Mouse (Mus musculus): ENCODE measurements around the gene Spint1.
A peak's percentile ranks its signal among the peaks of the same experiment; 100 is the strongest.

The Spint1 gene

DNA sequence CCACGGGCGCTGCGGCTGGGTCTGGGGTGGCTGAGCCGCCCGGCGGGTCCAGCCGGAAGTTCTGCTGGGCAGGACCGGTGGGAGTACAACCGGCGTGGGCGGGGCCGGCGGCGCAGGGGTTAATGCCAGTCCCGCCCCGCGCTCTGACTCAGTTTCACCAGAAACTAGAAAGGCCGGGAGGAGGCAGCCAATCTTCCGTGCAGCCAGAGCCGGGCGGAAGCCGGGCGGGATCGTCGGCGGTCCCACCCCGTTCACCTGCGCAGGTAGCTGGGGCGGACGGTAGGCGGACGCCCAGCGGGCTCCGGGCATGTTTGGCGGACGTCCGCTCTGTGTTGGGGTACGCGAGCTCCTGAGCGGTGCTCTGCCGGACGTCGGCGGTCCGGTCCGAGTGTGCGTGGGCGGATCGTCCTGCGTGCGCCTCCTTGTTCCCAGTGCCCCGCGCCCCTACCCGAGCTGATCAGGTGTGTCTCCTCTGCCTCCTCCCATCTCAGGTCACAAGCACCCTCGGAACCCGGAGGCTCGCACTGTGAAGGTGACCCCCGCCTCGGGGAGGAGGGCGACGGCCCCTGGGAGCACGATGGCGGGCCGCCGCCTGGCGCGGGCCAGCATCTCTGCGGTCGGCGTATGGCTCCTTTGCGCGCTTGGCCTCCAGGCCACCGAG, at the start of gene Spint1:
Gene Spint1, plus strand, starts transcription at position 153 of the 661 bp plus-strand sequence.
- peak; percentile 79 for DNase-seq

DNA sequence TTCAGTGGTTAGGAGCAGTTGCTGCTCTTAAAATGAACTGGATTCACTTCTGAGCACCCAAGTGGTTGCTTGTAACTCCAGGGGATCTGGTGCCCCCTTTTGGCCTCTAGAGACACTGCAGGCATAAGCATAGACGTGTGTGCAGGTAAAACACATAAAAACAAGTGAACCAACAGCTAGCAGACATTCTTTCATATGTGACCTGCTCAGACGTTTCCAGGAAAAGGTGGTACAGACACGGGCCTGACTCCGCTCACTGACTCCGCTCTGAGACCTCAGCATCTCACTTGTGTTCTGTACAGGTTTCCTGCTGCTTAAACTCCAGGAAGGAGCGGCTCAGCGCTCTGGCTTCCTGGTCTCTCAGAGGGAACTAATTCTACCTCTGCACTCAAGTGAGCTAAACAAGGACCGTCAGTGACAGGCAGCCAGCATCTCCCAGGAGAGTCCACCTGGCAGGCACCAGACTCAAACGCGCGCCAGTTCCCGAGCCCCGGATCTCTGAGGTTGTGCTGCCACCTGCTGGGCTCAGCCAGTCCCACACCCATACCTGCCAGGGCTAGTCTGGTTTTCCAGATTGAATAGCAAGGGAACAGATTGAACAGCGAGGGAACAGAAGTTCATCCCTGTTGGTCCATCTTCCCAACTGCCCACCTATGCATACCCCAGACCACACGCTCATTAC, 48.0 kb upstream of the Spint1 start:
- peak; percentile 68 for DNase-seq

DNA sequence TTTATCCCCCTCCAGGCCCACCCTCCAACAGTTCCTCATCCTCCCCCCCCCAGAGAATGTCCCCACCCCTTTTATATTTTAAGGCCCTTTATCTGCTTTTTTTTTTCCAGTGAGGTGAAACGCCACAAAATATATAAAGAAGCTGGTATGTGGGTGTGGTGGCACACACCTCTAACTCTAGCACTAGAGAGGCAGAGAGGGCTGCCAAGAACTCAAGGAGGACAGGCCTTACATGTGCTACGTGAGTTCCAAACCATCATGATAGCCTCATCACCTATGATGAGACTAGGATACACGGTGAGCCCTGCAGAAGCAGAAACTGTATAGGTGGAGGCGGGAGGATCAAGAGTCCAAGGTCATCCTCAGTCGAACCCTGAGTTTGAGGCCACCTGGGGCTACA, 46.2 kb upstream of the Spint1 start:
- no peak for DNase-seq

DNA sequence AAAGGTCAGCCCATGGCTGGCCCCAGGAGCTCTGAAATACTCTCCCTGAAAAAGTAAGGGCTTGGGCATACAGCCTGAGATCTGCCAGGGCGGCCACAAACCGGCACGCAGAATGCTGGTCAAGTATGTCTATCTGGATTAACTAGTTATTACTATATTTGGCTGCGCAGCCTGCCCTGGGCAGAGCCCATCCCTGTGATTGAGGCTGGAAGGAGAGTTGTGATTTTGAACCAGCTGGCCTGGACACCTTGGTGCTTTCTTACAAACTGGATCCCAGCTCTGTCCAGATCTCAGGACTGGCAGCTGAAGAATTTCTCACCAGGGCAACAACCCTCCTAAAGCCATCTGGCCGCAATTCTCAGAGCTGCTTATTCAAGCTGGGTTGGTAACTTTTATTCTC, 43.0 kb upstream of the Spint1 start:
- no peak for DNase-seq

DNA sequence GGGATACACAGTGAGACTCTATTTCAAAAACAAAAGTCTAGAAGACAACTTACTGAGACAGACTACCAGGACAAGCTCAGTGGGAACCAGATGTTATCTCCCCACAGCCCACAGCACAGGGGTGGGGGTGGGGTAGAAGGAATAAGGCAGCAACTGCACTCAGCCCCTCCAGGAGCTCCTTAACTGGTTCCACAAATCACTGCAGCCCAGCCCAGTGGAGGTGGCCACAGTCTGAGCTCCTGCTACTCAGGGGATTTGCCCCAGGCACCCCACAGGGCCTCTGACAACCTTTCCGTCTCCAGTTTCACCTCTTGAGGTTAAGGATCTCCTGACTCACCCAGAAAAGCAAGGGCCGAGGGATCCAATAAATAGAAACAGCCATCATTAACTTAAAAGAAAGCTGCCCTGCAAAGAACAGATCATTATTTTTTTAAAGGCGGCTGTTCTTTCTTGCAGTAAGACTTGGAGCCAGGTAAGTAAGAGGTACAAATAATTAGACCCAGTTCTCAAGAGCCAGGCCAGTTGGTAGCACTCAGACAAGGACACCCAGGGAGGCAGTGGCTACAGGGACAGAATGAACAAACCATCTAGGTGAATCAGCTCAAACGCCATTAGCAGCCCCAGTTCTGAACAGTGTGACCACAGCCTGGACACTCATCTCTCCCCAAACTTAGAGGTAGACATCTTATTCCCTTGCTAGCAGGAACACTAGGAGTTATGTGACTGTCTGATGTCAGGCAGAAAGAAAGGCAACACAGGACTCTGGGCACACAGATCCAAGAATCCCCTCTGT, 40.6 kb upstream of the Spint1 start:
- DNase-seq, result no peak

DNA sequence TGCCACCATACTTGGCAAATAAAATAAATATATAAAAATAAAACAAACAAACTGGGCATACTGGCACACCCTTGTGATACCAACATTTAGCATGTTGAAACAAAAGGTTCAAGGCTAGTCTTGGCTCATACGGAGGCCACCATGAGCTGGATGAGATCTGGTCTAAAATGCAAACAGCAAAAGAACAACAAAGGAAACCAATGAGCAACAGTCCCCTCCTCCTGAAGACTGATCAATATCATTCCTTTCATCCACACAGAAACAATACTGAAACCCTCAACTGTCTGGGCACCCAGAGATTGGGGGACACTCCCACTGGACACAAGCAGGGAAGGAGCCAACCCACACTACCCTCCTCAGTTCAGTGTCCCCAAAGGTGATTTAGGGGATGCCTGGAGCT, 39.7 kb upstream of the Spint1 start:
- no peak for DNase-seq

DNA sequence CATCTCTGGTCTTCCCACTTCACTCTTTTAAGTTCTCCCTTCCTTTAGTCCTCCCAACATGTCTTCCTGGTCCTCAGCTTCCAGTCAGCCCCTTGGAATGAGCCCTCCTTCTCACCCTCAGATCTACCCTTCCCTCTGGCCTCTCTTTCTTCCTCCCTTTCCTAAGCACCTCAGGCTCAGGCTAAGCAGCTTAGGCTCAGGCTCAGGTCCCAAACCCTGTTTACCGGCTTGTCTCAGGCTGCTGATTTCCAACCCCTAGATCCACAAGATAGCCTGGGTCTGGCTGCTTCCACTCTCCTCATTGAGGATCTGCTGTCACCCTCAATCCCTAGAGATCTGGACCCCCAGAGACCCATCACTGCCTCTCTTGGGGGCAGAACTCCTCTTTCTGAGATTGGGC, 39.1 kb upstream of the Spint1 start:
- no peak for DNase-seq

DNA sequence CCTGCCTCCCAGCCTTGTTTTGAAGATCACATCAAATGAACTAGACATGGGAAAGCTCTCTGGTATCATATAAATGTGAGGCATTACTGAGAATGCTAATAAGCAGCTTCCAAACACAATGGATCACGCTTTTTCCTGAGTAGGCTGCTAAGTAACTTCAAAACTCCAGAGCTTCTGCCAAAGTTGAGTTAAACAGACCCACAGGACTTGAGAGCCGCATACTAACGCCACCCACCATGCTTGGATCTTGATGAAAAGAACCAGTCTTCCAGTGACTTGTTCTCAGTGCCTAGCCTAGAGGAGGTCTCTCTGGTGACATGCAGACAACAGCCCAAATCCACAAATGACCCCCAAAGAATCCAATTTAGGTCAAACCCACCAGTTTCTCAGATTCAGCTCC, 38.2 kb upstream of the Spint1 start:
- DNase-seq, result no peak

DNA sequence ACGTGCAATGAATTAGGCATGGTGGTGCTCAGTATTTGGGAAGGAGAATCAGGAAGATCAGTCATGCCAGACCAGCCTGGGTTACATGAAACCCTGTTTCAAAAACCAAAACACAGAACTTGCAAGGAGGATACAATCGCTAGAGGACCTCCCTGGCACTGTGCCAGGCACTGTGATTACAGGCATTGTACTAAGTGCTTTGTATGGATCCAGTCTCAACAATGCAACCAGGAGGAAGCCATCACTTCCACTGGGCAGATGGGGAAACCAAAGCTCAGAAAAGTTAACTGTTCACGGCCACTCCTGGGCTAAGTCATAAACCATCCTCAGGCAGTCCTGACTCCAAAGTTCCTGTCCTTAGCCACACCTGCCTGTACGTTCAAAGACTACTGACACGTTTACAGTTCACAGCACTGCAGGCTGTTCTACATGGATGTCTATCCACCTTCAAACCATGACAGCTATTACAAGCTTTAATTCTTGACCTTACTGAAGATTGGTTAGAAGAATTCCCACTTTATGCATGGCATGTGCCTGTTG, 34.2 kb upstream of the Spint1 start:
- no peak for DNase-seq

DNA sequence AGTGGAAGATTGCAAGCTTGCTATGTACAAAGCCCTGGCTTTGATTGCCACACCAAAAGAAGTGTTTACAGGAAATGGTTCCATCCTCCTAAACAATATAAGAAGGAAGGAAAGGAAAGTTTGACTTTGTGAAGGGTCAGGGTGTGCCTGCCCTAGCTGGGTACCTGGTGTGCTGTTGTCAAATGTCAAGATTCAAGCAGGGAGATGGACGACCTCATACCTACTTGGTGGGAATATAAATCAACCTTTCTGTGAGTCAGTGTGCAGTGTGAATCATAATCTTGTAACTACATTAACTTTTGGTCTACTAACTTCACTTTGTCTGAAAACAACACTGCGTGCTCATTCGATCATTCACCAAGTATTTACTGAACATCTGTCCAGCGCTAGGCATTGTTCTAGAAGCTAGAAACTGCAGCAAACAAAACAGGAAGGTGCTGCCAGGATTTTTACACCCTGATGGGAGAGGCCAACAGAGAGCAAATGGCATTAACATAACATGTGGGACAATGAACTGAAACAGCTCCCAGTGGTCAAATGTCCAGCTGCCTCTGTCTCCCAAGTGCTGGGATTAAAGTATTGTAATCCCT, 33.2 kb upstream of the Spint1 start:
- no peak for DNase-seq

DNA sequence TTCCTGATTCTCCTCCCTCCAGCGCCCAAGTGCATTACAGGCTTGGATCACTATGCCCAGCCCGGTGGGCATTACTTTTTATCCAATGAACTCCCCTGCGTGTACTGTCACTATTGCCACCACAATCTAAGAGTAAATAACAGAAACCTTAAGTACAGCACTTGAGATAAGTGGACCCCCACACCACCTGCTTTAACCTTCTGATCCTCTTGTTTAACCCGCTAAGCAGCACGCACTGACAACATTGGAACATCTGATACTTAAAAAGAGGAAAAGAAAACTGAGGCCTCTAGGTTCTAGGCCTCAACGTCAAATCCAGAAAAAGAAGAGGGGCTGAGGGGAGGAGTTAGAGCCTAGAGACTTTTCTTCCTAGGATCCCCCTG, 29.2 kb upstream of the Spint1 start:
- DNase-seq, result peak; percentile 15

DNA sequence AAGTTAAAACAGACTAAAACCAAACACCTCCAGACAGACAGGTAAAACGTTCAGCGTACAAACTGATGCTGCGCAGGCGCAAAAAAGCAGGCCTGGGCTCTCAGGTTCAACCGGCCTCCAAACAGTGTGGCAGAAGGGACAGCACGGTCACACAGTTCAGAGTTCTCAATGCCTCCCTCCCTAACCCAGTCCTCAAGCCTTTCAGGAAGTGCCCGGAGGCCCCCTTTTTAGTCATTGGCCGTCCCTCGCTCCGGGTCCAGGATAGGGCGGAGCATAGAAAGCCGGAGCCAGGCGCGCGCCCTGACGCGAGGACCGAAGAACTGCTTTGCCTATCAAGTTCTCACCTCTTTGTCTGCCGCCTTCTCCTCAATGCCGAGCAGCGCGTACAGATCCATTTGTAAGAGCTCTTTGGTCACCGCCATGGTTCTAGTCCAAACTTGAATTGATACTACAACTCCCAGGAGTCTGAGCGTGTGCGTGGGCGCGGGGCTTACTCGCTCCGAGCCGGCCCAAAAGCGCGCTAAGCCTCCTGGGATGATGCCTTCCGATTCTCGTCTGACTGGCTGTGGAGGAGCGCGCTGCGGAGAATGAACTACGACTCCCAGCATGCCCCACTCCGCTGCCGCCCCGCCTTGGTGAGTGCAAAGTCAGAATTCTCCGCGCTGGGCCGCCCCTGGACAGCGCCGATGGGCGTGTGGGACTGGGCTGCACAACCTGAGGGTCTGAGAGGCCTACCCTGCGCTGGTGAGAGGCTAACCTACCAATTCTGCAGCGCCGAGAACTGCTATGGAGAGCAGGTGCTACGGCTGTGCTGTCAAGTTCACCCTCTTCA, 28.6 kb upstream of the Spint1 start, which contains the start of the genes Zfyve19 and Dnajc17:
Gene Zfyve19, plus strand, starts transcription at position 274 of the 832 bp plus-strand sequence.
Gene Dnajc17, minus strand, starts transcription at position 452 of the 832 bp plus-strand sequence.
- DNase-seq, result peak; percentile 96

DNA sequence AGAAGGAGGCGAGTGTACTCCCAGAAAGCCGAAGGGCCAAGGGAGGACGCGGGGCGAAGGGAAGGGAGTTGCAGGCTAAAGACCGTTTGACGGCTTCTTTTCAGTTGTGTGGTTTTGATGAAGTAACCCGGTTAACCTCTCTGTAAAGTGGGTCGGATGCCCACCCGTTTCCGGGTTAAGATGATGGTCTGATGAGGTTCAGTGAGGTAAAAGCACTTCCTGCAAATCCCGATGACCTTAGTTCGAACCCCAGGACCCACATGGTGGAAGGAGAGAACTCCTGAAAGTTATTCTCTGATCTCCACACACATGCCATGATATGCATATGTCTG, 28.0 kb upstream of the Spint1 start:
- no peak for DNase-seq

DNA sequence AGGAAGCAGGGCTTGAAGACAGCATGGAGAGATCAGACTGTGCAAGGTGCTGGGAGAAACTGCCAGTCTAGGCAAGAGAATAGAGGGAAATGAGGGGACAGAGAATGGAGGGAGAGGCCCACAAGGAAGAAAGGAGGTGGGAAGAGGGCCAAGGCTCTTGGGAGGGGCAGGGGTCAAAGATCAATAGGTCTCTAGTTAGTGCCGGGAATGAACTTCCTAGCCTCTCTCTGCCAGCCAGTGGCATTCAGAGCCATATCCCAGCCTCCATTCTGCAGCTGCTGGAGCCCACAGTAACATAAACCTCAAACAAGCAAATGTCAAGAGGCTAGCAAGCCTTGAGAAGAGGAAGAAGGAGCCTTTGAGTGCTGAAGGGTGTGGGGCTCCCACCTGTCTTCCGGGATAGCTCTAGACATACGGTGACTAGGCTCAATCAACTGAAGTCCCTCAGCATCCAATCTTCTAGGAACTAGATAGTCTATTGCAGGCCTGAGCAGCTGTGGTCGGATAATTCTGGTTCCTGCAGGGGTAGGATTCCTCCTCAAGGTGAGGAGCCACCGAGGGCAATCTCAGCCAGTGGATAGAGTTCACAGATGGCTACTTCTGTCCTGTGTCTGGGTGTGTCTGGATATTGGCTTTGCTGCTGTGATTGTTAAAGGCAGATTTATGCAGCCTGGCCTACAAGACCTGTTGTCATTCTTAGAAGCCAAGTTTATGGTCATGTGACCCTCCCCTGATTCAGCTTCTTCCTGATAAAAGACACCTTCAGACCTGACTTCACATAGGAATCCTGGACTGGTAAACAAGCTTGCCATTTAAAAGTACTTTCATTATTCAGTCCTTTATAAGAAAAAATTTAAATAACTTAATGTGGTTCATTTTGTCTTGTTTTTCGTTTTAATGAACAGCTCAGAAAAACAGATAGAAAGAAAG, 7.1 kb upstream of the Spint1 start, which contains the start of gene Ppp1r14d:
Gene Ppp1r14d, minus strand, starts transcription at position 132 of the 930 bp plus-strand sequence.
- peak; percentile 56 for DNase-seq

DNA sequence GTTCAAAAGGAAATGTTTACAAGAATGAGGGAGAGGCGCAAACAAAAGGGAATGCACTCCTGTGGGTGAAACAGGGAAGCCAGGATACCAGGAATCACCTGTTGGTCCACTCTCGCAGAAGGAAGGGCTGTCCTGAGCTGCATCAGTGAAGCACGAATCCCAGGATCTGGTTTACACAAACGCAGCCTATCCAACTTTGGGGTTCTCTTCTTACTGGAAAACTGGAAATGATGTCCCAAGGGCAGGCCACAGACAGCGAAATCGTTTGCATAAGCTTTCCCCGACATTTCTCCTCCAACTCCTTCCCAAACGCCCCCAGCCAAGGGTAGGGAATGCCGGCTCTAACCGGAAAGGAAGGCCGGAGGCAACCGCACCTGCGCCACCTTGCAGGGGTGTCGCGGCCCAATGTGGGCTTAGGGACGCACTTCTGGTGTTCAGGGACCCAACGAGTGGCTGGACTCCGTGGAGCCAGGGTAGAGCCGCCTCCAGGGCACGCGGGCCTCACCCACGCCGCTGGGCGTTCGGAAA, 416 bp upstream of the Spint1 start:
- no peak for DNase-seq

DNA sequence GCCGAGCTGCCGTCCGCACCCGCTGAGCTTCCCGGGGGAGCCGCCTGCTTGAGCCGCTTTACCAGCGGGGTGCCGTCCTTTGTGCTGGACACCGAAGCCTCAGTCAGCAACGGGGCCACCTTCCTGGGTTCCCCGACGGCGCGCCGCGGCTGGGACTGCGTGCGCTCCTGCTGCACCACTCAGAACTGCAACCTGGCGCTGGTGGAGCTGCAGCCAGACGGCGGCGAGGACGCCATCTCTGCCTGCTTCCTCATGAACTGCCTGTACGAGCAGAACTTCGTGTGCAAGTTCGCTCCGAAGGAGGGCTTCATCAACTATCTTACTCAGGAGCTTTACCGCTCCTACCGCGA, 684 bp downstream of the Spint1 start:
- DNase-seq, result no peak

DNA sequence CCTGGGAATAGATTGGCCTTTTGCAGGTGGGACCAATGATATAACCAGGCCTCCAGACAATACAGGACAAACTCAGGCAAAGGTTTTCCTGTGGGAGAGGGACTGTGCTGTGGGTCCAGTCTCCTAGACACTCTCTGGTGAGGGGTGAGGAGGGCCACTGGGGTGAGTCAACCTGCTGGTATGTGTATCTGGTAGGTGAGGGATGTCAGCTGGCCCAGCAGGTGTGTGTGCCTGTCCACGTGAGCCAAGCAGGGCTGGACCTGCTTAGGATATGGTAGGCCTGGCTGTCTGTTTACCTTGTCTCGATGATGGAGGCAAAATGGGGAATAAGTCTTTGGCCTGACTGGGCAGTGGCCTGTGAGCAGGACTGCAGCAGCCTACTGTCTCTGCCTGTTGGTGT, 1.5 kb downstream of the Spint1 start:
- peak; percentile 78 for DNase-seq

DNA sequence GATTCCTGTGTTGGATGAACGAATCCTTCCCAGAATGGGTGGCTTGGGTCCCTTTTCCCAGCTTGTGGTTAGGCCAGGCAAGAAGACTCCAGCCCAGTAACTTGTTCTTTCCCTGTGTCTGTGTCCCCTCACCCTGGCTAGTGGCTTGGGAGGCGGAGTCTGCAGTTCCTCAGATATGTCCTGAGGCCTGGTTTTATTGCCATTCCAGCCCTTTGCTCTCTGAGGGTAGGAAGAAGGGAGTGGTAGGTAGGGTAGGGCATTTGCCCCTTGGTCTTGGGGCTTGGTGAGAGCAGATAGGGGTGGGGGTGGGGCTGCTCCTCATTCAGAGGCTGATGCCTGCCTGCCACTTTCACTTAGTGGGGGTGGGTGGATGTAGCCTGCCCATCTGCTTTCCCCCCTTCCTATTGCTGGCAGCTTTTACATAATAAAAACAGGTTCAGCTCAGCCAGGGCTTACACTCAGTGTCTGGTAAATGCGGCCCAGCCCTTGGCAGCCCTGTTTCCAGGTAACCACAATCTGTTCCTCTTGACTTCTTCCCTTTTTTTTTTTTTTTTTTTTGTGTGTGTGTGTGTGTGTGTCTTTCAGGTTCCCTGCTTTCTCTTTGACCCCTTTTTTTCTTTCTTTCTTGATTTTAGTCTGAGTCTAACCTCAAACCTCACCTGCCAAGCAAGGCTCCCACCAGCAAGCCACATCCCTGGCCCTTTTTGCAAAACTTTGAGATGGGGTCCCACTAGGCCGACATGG, 3.1 kb downstream of the Spint1 start:
- DNase-seq, result peak; percentile 30

DNA sequence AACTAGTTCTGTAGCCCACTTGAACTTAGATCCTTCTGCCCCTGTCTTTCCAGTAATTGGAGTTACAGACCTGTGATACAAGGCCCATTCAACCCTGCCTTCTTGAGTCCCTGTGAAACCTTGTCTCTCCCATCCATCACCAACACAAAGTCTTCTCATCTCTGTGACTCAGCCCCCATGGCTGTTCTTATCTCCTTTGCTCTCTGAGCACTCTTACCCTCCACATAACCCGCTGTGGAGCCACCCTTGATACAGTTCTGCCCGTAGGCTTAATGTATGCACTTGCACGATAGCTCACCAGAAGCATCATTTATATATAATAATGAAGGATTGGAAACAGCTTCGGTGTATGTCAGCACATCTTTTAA, 3.6 kb downstream of the Spint1 start:
- no peak for DNase-seq

DNA sequence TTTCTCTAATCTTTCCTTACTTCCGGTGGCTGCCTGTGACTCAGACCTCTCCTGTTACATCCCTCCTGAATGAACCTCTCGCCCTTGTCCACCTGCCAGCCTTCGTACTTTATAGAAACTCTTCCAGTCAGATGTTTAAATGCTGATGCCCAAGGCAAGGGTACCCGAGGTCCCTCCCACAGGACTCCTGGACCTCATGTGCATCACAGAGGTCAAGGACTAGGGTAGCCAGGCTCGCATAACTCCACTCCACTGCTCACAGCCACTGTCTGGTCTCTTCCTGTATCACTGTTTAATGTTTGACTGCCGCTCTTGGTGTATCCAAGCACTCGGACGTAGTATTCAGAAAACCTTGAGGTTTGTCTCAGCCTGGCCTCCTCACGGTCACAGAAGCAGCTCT, 5.4 kb downstream of the Spint1 start:
- DNase-seq, result peak; percentile 83

All from kidney, adult 11 months (tissue).